Mouse (Mus musculus) liver, embryonic 14.5 days (tissue): ENCODE results near the gene Idnk. TPM values are rescaled to one million over a fixed set of nuclear protein-coding genes. Genes with fewer than 3 reads are reported as not detected.
A peak's percentile ranks its signal among the peaks of the same experiment; 100 is the strongest.

ENCODE experiments used
- ATAC-seq: fragments of 200-750 bp; cut with Nextera tagmentation; 2 replicates; pipeline ENCODE4 v1.8.0; 2017; ENCODE audit warnings: moderate number of reproducible peaks, mild to moderate bottlenecking, moderate library complexity; ENCODE audit not compliant: insufficient read depth
- DNase-seq, 3 experiments: peaks; one replicate each; pipeline ENCODE4 v3.0.0-alpha.2; 2012 to 2013; ENCODE audit warnings: low read depth in 3 of 3, low spot score in 3 of 3
- H3K27ac ChIP-seq: fragments of 300-500 bp; sonication (generic); 2 replicates; pipeline ENCODE4 v1.5.1; 2014; ENCODE audit warnings: moderate library complexity, mild to moderate bottlenecking, control low read depth, inconsistent platforms
- H3K27me3 ChIP-seq: fragments of 300-500 bp; sonication (generic); 2 replicates; pipeline ENCODE4 v1.6.1; 2014; ENCODE audit warnings: mild to moderate bottlenecking, low read length, moderate library complexity; ENCODE audit not compliant: control insufficient read depth, insufficient read depth
- H3K36me3 ChIP-seq: fragments of 300-500 bp; sonication (generic); replicated peaks from 2 replicates; pipeline ENCODE4 v1.6.1; 2014; ENCODE audit warnings: low read depth; ENCODE audit not compliant: control insufficient read depth, insufficient read depth
- H3K4me1 ChIP-seq, 2 experiments: fragments of 200-500 bp in 1 of 2; fragments of 300-500 bp in 1 of 2; sonication (generic) in 1 of 2; replicated peaks; 2 replicates each; pipeline ENCODE4 v1.6.1; 2012 to 2014; ENCODE audit warnings: antibody characterized with exemption in 1 of 2, inconsistent platforms in 1 of 2, low read length in 1 of 2; ENCODE audit not compliant: control insufficient read depth in 2 of 2, insufficient read depth in 2 of 2
- H3K4me2 ChIP-seq: fragments of 300-500 bp; sonication (generic); 2 replicates; pipeline ENCODE4 v1.6.1; 2014; ENCODE audit warnings: low read depth, mild to moderate bottlenecking, control low read depth, moderate library complexity
- H3K4me3 ChIP-seq, 2 experiments: fragments of 200-500 bp in 1 of 2; fragments of 300-500 bp in 1 of 2; sonication (generic) in 1 of 2; 2 replicates each; pipeline ENCODE4 v1.5.1; 2012 to 2014; ENCODE audit warnings: low read depth in 2 of 2, low read length in 2 of 2, mild to moderate bottlenecking in 2 of 2, control low read depth in 1 of 2, inconsistent platforms in 1 of 2, moderate library complexity in 1 of 2; ENCODE audit not compliant: insufficient read depth in 1 of 2
- H3K9ac ChIP-seq: fragments of 300-500 bp; sonication (generic); replicated peaks from 2 replicates; pipeline ENCODE4 v1.6.1; 2014; ENCODE audit warnings: mild to moderate bottlenecking, control low read depth, moderate library complexity
- H3K9me3 ChIP-seq: fragments of 300-500 bp; sonication (generic); 2 replicates; pipeline ENCODE4 v1.6.1; 2016; ENCODE audit warnings: low read length, mixed read lengths; ENCODE audit not compliant: control insufficient read depth
- CTCF ChIP-seq: IDR thresholded peaks from 2 replicates; pipeline ENCODE4 v1.5.1; 2016; ENCODE audit warnings: antibody characterized with exemption, low read depth, control low read depth
- EP300 ChIP-seq: IDR thresholded peaks from 2 replicates; pipeline ENCODE4 v1.6.1; 2016; ENCODE audit warnings: antibody characterized with exemption, low read depth
- WGBS: fragments of 180-500 bp; shearing (Covaris S2); extraction: QIAGEN DNeasy Blood & Tissue Kit; methylation state at CpG from one replicate; pipeline ENCODE4 v1.1.7; 2014; ENCODE audit not compliant: insufficient replicate concordance; 5-methylcytosine and 5-hydroxymethylcytosine counted together
- polyA plus RNA-seq, 2 experiments: library from polyadenylated mRNA; depleted of rRNA in 1 of 2; stranded (reverse) in 1 of 2; unstranded in 1 of 2; fragments of >200 nt; fragmentation: Nextera tagmentation in 1 of 2; extraction: Ambion mirVana in 1 of 2; gene quantifications; 2 replicates each; pipeline versions ENCODE4 v1.2.1 to v1.2.3; 2012 to 2014

The Idnk gene
- polyA plus RNA-seq, 2 experiments = 6.9 to 17.7 TPM

- ATAC-seq (peak; percentile 43; the same call in 1 of the 2 replicates), DNase-seq (no peak)
- Histone ChIP-seq H3K9ac (peak within 1 kb of the TSS; percentile 7; the same call in 1 of the 2 replicates), H3K27me3 (peaks cover 22% of the 10 kb centered on the region), H3K27ac (no peak within 1 kb of the TSS), H3K4me3 (peak within 1 kb of the TSS; percentile 44 to 56), H3K4me1 (peaks cover 0 to 7% of the 10 kb centered on the region in 2 experiments; a peak in 2 of 4 replicates), H3K36me3 (no peaks in the 10 kb centered on the region), H3K4me2 (peak within 1 kb of the TSS; percentile 50), H3K9me3 (no peaks in the 10 kb centered on the region)
- TF ChIP-seq EP300 (no peak), CTCF (no peak)
- WGBS = 2% methylated on average over 35 of the region's 35 CpGs
These were observed 44.2 kb upstream of the Idnk start, which contains the start of gene Klhl3 for GRCm38 (mm10) chr13:58113061-58113900. Gene Klhl3, minus strand, starts transcription at chr13:58113592.

DNA sequence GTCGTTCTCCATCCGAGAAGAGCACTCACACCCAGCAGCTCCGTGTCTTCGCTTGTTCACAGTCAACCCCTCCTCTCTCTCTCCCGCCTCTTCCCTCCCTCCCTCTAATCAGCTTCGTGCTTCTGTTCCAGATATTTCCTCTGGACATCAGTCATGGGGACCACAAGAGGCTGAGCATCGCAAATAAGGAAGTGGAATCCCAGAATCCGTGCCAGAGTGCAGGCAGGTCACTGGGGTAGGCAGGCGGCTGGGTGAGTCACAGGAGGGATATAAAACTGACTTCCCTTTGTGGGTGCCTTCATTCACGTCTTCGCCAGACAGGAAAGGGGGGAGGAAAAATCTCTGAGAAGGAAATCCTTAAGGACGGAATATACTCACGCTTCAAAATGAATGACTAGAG lies 42.2 kb upstream of the Idnk start:
- Histone ChIP-seq H3K4me2 (no peak overlapping the region), H3K4me1 (peaks cover 0 to 7% of the 10 kb centered on the region in 2 experiments; a peak in 2 of 4 replicates), H3K9ac (no peak overlapping the region), H3K4me3 (no peak overlapping the region), H3K27me3 (peaks cover 22% of the 10 kb centered on the region), H3K27ac (no peak overlapping the region), H3K36me3 (no peaks in the 10 kb centered on the region), H3K9me3 (no peaks in the 10 kb centered on the region)
- DNase-seq (no peak), ATAC-seq (peak; percentile 27; the same call in 1 of the 2 replicates)
- WGBS = 8% methylated on average over 13 of the region's 13 CpGs
- TF ChIP-seq CTCF = no peak
- TF ChIP-seq EP300 = no peak

DNA sequence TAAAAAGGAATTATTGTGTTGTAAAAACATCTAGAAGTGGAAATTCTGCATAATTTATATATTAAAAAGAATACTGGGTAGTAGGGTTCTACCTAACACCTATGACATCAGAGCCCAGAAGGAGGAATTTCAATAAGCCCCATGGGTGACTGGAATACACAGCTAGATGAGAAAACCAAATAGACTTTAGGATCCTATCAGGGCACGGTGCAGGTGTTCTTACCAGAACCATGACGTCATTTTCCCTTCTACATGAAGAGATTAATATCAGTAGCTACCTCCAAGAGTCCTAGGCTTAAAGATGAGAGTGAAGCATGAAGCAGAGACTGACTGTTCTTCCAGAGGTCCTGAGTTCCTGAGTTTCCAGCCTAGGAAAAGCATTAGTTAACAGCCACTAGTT lies 40.6 kb upstream of the Idnk start:
- no peaks in the 10 kb centered on the region for H3K9me3 ChIP-seq
- H3K9ac ChIP-seq = no peak overlapping the region
- WGBS = 45% methylated on average over 2 of the region's 2 CpGs
- no peak overlapping the region for H3K4me3 ChIP-seq
- peaks cover 22% of the 10 kb centered on the region for H3K27me3 ChIP-seq
- no peaks in the 10 kb centered on the region for H3K36me3 ChIP-seq
- H3K4me2 ChIP-seq = no peak overlapping the region
- TF ChIP-seq EP300 (no peak), CTCF (no peak)
- H3K4me1 ChIP-seq = peaks cover 0 to 7% of the 10 kb centered on the region in 2 experiments; a peak in 2 of 4 replicates
- no peak overlapping the region for H3K27ac ChIP-seq
- no peak for ATAC-seq
- no peak for DNase-seq

DNA sequence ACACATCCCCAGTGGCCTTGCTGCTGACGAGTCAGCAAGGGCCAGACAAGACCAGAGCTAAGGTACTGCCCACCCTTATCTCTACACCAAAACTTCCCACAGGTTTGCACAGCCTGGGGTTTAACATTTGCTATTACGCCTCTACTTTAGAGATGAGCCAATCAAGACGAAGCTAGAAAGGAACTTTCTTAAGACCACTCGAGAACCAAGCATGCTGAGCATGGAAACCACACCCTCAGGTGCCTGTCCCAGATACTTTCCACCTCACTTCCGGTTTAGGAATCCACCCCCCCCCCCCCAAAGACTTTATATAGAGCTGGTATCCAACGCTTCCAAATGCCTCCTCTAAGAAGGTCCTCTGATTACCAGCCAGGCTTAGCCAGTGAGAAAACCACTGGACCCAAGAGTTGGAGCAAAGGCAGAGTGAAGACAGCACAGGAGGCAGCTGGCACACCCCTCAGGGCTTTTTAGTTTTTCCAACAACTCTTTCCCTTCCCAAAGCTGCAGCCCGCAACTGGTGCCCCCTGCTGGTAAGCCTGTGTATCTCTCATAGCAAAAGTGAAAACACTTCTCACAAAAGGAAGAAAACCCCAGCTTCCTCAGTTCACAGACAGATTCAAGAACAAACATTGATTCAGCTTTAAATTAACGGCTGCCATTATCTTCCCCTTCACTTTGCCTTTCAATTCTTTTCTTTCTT lies 40.0 kb upstream of the Idnk start:
- H3K27ac ChIP-seq = no peak overlapping the region
- DNase-seq (no peak), ATAC-seq (no peak)
- no peak overlapping the region for H3K9ac ChIP-seq
- H3K4me1 ChIP-seq = peaks cover 0 to 7% of the 10 kb centered on the region in 2 experiments; a peak in 2 of 4 replicates
- peaks cover 22% of the 10 kb centered on the region for H3K27me3 ChIP-seq
- no peaks in the 10 kb centered on the region for H3K36me3 ChIP-seq
- WGBS = 34% methylated on average over 8 of the region's 8 CpGs
- TF ChIP-seq CTCF (peak; percentile 70), EP300 (no peak)
- no peak overlapping the region for H3K4me2 ChIP-seq
- H3K4me3 ChIP-seq = no peak overlapping the region
- no peaks in the 10 kb centered on the region for H3K9me3 ChIP-seq
